Mouse (Mus musculus) hindbrain, embryonic 13.5 days (tissue): ENCODE measurements around the gene Thap4. TPM values are rescaled to one million over a fixed set of nuclear protein-coding genes. Genes with fewer than 3 reads are reported as not detected.
A peak's percentile ranks its signal among the peaks of the same experiment; 100 is the strongest.

Experiments
- ATAC-seq: fragments of 200-750 bp; cut with Nextera tagmentation; 2 replicates; pipeline ENCODE4 v1.8.0; 2017; ENCODE audit warnings: moderate TSS enrichment; ENCODE audit not compliant: low FRiP score
- H3K27ac ChIP-seq: fragments of 300-500 bp; sonication (generic); 2 replicates; pipeline ENCODE4 v1.5.1; 2015; ENCODE audit warnings: inconsistent platforms, mild to moderate bottlenecking, moderate library complexity
- H3K27me3 ChIP-seq: fragments of 300-500 bp; sonication (generic); 2 replicates; pipeline ENCODE4 v1.6.1; 2015; ENCODE audit warnings: mild to moderate bottlenecking, inconsistent platforms
- H3K36me3 ChIP-seq: fragments of 300-500 bp; sonication (generic); 2 replicates; pipeline ENCODE4 v1.6.1; 2015; ENCODE audit warnings: mild to moderate bottlenecking, inconsistent platforms
- H3K4me1 ChIP-seq: fragments of 300-500 bp; sonication (generic); replicated peaks from 2 replicates; pipeline ENCODE4 v1.6.1; 2015; ENCODE audit warnings: inconsistent platforms
- H3K4me2 ChIP-seq: fragments of 300-500 bp; sonication (generic); 2 replicates; pipeline ENCODE4 v1.6.1; 2015; ENCODE audit warnings: inconsistent platforms, mild to moderate bottlenecking, moderate library complexity
- H3K4me3 ChIP-seq: fragments of 300-500 bp; sonication (generic); 2 replicates; pipeline ENCODE4 v1.5.1; 2015; ENCODE audit warnings: mild to moderate bottlenecking, inconsistent platforms
- H3K9ac ChIP-seq: fragments of 300-500 bp; sonication (generic); 2 replicates; pipeline ENCODE4 v1.6.1; 2015; ENCODE audit warnings: mild to moderate bottlenecking, inconsistent platforms
- H3K9me3 ChIP-seq: fragments of 300-500 bp; sonication (generic); 2 replicates; pipeline ENCODE4 v1.6.1; 2016; ENCODE audit warnings: inconsistent platforms
- WGBS: fragments of 180-500 bp; shearing (Covaris S2); methylation state at CpG from one replicate; pipeline ENCODE4 v1.1.7; 2015; 5-methylcytosine and 5-hydroxymethylcytosine counted together
- polyA plus RNA-seq: library from polyadenylated mRNA; unstranded; fragments of >200 nt; fragmentation: Nextera tagmentation; extraction: Ambion mirVana; gene quantifications from 2 replicates; pipeline ENCODE4 v1.2.1, GENCODE M21; 2015

The Thap4 gene
- polyA plus RNA-seq, 1 experiment from 2014 or later = 41.3 TPM

DNA sequence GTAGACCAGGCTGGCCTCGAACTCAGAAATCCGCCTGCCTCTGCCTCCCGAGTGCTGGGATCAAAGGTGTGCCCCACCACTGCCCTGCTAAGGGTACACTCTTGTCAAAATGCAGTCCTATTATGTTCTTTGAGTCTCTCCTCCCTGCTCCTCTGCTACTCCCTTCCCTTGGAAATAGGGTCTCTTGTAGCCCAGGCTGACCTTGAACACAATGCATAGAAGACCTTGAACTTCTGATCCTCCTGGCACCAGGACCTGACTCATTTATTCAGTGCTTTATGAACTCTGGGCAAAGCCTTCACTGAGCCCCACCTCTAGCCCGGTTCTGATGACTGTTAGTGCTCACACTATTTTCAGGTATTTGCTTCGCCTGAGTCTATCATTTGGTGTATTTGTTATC, 17.0 kb downstream of the Thap4 start:
- H3K4me1 ChIP-seq = no peaks in the 10 kb centered on the region
- no peak overlapping the region for H3K9ac ChIP-seq

DNA sequence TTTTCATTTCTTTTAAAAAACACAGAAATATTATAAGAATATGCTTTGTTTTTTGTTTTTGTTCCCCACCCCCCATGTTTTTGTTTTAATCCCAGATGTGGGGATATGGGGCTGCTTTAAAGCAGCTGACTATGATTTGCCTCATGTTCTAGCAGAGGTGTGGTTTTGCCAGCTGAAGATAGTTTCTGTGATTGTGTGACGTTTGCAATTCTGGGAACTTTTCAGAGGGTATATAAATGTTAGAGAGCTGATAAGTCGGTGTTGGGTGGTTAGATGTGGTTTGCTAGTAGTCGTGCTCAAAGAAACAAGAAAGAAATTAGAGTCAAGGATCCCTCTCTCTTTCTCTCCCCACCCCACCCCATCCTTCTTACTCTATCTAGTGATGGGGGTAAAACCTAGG, 18.8 kb downstream of the Thap4 start:
- 89% methylated on average over 3 of the region's 3 CpGs for WGBS
- no peak overlapping the region for H3K9ac ChIP-seq
- ATAC-seq = no peak

More for the DNA sequence above, 17.0 kb downstream of the Thap4 start:
- ATAC-seq = no peak
- 97% methylated on average over 5 of the region's 5 CpGs for WGBS
- Histone ChIP-seq H3K36me3 (no peaks in the 10 kb centered on the region), H3K27ac (no peak overlapping the region), H3K9me3 (0 out of 2 replicates have a peak, but pooled peaks cover under 1% of the 10 kb centered on the region), H3K4me3 (no peak overlapping the region), H3K27me3 (no peaks in the 10 kb centered on the region), H3K4me2 (no peak overlapping the region)

DNA sequence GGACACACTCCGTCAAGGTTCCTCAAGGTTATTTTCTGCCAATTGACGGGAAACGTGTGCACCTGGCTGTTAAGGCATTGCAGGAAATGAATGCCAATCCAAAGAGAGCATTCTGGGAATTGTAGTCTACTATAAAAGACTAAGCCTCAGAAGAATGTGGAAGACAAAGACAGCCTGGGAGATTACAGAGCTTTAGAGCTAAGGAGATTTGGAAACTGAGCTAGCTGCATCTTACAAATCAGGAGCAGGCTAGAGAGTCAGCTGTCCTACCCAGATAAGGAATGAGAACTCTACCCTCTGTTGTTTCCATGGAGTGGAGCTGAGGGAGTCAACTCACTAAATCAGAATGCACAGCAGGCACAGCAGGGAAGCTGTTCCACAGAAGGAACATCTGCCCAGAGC, 22.8 kb downstream of the Thap4 start:
- Histone ChIP-seq H3K36me3 (no peaks in the 10 kb centered on the region), H3K4me1 (peaks cover 8% of the 10 kb centered on the region), H3K9ac (no peak overlapping the region), H3K27me3 (no peaks in the 10 kb centered on the region), H3K4me3 (no peak overlapping the region), H3K4me2 (0 out of 2 replicates have a peak overlapping the region, but pooled peaks have one; percentile 0), H3K9me3 (no peaks in the 10 kb centered on the region), H3K27ac (peak overlapping the region; percentile 14; the same call in 1 of the 2 replicates)
- 14% methylated on average over 3 of the region's 3 CpGs for WGBS
- ATAC-seq = peak; percentile 47; the same call in 1 of the 2 replicates

More for the DNA sequence above, 18.8 kb downstream of the Thap4 start:
- H3K4me2 ChIP-seq = no peak overlapping the region
- H3K4me1 ChIP-seq = peaks cover 8% of the 10 kb centered on the region
- no peaks in the 10 kb centered on the region for H3K27me3 ChIP-seq
- H3K4me3 ChIP-seq = no peak overlapping the region
- no peaks in the 10 kb centered on the region for H3K36me3 ChIP-seq
- no peaks in the 10 kb centered on the region for H3K9me3 ChIP-seq
- no peak overlapping the region for H3K27ac ChIP-seq

DNA sequence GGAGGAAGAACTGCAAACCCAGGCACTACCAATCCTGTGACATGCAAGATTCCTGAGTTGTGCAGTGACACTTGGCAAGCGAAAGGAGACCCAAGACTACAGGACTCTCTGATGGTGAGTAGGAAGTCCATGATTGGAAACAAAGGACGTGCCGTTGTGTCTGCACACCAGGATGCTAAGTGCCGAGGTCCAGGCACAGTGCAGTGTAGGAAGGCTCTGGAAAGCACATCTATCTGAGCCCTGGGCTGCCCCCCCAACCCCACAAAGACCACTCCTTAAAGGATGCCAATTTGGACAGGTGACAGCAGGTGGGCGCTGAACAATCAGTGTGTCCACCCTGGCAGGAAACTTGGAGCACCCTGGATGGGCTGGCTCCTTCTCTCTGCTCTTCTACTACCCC, 23.6 kb downstream of the Thap4 start:
- peaks cover 8% of the 10 kb centered on the region for H3K4me1 ChIP-seq
- no peak overlapping the region for H3K27ac ChIP-seq
- no peak overlapping the region for H3K9ac ChIP-seq
- H3K4me2 ChIP-seq = no peak overlapping the region
- ATAC-seq = 0 out of 2 replicates have a peak, but pooled peaks have one; percentile 38
- H3K36me3 ChIP-seq = no peaks in the 10 kb centered on the region
- H3K4me3 ChIP-seq = no peak overlapping the region
- no peaks in the 10 kb centered on the region for H3K27me3 ChIP-seq
- WGBS = 93% methylated on average over 5 of the region's 5 CpGs
- no peaks in the 10 kb centered on the region for H3K9me3 ChIP-seq

DNA sequence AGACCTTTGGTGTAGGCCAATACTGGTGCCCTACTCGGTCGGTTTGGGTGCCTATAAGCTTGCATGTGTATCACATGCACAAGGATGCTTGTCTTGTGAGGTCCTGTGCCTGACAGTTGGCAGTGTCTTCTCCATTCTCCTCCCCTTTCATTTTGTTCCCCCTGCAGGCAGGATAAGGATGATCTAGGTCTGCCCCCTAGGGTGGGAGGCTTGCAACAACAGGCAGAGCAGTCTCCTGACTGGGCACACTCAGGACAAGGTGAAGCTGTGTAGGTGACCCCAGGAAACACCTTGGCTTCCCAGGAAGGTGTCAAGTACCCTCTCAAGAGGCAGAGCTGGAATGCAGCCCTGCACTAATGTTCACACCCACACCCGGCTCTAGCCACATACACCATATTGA, 27.7 kb downstream of the Thap4 start:
- no peaks in the 10 kb centered on the region for H3K27me3 ChIP-seq
- H3K9me3 ChIP-seq = no peaks in the 10 kb centered on the region
- H3K9ac ChIP-seq = no peak overlapping the region
- no peak for ATAC-seq
- 74% methylated on average over 3 of the region's 3 CpGs for WGBS
- peaks cover 16% of the 10 kb centered on the region for H3K36me3 ChIP-seq
- H3K4me3 ChIP-seq = no peak overlapping the region
- H3K4me2 ChIP-seq = no peak overlapping the region
- peaks cover 3% of the 10 kb centered on the region for H3K4me1 ChIP-seq
- H3K27ac ChIP-seq = no peak overlapping the region

DNA sequence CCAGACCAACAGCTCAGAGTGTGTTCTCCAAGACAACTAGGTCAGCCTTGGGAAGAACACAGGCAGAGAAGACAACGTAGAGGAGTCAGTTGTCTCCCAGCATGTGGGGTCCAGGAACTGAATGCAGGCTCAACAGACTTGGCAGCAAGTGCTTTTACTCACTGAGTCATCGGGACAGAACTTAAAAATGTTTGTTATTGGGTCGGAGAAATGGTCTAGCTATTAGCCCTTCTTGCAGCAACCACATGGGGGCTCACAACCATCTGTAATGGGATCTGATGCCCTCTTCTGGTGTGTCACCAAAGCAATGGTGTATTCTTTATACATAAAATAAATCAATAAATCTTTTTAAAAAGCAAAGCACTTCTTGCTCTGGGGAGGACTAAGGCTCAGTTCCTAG, 28.5 kb downstream of the Thap4 start:
- H3K36me3 ChIP-seq = peaks cover 16% of the 10 kb centered on the region
- H3K4me3 ChIP-seq = no peak overlapping the region
- H3K9me3 ChIP-seq = no peaks in the 10 kb centered on the region
- H3K4me2 ChIP-seq = no peak overlapping the region
- H3K27me3 ChIP-seq = no peaks in the 10 kb centered on the region
- no peak for ATAC-seq
- no peak overlapping the region for H3K9ac ChIP-seq
- H3K27ac ChIP-seq = no peak overlapping the region
- 82% methylated on average over 3 of the region's 3 CpGs for WGBS
- no peaks in the 10 kb centered on the region for H3K4me1 ChIP-seq

DNA sequence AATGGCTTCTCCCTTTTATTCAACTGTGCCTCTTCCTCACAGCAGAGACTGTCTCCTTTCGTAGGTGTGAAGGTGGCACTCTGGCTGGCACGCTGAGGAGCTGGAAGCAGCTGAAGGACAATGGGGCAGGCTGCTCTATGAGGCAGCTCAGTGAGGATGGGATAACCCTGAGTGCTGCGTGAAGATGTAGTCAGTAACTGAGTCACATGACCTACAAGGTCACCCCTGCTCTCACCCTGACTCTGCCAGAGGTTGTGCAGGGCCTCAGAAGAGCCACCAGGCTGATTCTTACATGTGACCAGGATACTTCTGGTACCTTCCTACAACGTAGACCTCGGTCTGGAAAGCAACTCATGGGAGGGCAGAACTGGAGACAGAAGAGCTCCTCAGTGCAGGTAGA, 29.0 kb downstream of the Thap4 start:
- H3K4me3 ChIP-seq = no peak overlapping the region
- H3K36me3 ChIP-seq = peaks cover 16% of the 10 kb centered on the region
- H3K4me2 ChIP-seq = no peak overlapping the region
- no peaks in the 10 kb centered on the region for H3K27me3 ChIP-seq
- 92% methylated on average over 5 of the region's 5 CpGs for WGBS
- no peak overlapping the region for H3K9ac ChIP-seq
- H3K4me1 ChIP-seq = no peaks in the 10 kb centered on the region
- no peaks in the 10 kb centered on the region for H3K9me3 ChIP-seq
- H3K27ac ChIP-seq = no peak overlapping the region
- ATAC-seq = no peak

DNA sequence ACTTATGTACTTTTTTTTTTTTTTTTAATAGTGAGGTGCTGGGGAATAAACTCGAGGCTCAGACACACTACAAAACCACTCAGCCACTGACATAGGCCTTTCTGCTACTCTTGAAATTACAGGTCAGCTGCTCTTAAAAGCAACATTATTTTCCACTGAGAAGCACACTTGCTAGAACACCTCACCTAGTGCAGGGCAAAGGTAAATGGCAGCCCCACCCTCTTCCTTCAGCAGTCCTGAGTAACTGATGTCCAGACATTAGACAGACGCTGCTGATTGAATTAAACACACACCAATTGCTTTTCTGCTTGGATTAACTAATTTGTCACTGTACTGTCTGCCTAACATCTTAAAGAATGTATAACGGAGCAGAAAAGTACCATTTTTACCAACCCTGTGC, 30.0 kb downstream of the Thap4 start:
- Histone ChIP-seq H3K27ac (no peak overlapping the region), H3K9me3 (no peaks in the 10 kb centered on the region), H3K4me3 (no peak overlapping the region), H3K27me3 (no peaks in the 10 kb centered on the region), H3K36me3 (peaks cover 16% of the 10 kb centered on the region), H3K9ac (no peak overlapping the region), H3K4me2 (no peak overlapping the region), H3K4me1 (no peaks in the 10 kb centered on the region)
- 87% methylated on average over 3 of the region's 3 CpGs for WGBS
- ATAC-seq = no peak

DNA sequence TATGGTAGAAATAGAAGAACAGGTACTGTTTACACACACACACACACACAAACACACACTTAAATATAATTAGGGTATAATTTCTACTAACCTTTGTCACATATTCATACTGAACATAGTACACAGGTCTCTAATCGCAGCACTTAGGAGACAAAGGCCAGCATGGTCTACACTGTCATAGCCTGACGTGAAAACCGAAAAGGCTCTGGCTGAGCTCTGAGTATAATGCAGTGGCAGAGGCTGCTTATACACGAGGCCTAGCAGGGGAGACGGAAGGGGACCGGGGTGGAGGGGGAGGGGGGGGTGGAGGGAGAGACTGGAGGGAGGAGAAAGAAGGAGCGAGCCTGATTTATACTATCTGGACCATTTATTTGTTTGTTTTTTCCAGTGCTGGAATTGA, 33.1 kb downstream of the Thap4 start:
- Histone ChIP-seq H3K9ac (no peak overlapping the region), H3K9me3 (no peaks in the 10 kb centered on the region), H3K27ac (peak overlapping the region; percentile 18; the same call in 1 of the 2 replicates), H3K27me3 (no peaks in the 10 kb centered on the region), H3K4me2 (no peak overlapping the region), H3K4me3 (no peak overlapping the region), H3K36me3 (peaks cover 19% of the 10 kb centered on the region), H3K4me1 (no peaks in the 10 kb centered on the region)
- WGBS = 66% methylated on average over 7 of the region's 7 CpGs
- ATAC-seq = no peak

DNA sequence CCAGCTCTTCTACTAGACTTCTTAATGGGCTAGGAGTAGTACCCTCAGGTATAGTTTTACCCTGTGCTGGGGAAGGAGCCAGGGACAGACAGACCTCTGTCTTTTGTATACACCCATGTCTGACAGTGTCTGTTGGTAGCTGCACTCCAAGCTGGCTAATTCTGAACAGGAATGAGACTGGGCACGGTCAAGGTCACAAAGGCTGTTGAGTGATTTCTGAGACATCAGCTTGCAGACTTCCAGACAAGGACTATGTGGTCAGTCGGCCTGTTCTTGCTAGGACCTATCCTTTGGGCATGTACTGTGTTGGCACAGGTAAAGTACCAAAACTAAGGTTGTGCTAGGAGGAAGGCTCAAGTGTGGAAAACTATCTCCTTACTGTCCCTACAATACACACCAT, 38.5 kb downstream of the Thap4 start:
- no peak overlapping the region for H3K27ac ChIP-seq
- WGBS = 92% methylated on average over 2 of the region's 2 CpGs
- no peak overlapping the region for H3K9ac ChIP-seq

DNA sequence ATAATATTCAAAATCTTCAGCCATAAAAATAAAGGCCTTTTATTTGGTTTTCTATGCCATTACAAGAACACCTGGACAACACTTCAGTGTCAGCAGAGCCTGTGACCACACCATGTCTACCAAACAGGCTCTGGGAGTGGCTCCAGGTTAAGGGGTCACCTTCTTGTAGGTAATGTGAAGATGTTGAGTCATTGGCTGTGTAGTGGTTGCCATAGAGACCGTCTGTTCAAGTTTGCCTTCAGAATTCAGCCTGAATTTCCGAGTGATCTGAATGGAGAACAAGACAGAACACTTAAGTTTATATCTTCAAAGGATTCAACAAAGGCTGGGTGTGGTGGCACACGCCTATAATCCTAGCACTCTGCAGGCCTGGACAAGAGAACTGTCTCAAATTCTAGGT, 49.3 kb downstream of the Thap4 start:
- H3K27ac ChIP-seq = no peak overlapping the region
- no peak overlapping the region for H3K4me2 ChIP-seq
- no peaks in the 10 kb centered on the region for H3K27me3 ChIP-seq
- H3K4me1 ChIP-seq = no peaks in the 10 kb centered on the region
- ATAC-seq = no peak
- 71% methylated on average over 3 of the region's 3 CpGs for WGBS
- peaks cover 30% of the 10 kb centered on the region for H3K36me3 ChIP-seq
- no peaks in the 10 kb centered on the region for H3K9me3 ChIP-seq
- no peak overlapping the region for H3K9ac ChIP-seq
- H3K4me3 ChIP-seq = no peak overlapping the region

More for the DNA sequence above, 38.5 kb downstream of the Thap4 start:
- Histone ChIP-seq H3K4me1 (no peaks in the 10 kb centered on the region), H3K9me3 (no peaks in the 10 kb centered on the region), H3K36me3 (peaks cover 45% of the 10 kb centered on the region), H3K4me2 (no peak overlapping the region), H3K4me3 (no peak overlapping the region), H3K27me3 (no peaks in the 10 kb centered on the region)
- no peak for ATAC-seq

DNA sequence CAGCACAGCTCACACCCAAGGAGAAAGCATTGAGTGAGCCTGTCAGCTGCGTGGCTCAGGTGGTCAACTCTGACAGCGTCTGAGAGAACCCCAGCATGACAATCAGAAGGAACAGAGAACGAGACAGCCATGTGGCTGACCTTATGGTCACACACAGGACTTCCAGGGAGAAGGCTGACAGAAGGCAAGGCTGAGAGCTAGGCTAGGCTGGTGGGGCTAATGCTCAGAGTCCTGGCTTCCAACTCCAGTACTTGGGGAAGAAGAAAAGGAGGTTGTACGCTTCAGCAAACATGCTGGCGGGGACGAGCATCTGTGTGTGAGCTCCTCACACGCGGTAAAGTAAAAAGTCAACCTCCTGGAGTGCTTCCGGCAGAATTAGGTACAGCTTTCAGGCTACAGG, 50.3 kb downstream of the Thap4 start:
- no peak for ATAC-seq
- Histone ChIP-seq H3K4me1 (no peaks in the 10 kb centered on the region), H3K9ac (no peak overlapping the region), H3K4me2 (no peak overlapping the region), H3K4me3 (no peak overlapping the region), H3K27ac (no peak overlapping the region), H3K27me3 (no peaks in the 10 kb centered on the region), H3K9me3 (no peaks in the 10 kb centered on the region), H3K36me3 (peaks cover 30% of the 10 kb centered on the region)
- WGBS = 88% methylated on average over 9 of the region's 9 CpGs

DNA sequence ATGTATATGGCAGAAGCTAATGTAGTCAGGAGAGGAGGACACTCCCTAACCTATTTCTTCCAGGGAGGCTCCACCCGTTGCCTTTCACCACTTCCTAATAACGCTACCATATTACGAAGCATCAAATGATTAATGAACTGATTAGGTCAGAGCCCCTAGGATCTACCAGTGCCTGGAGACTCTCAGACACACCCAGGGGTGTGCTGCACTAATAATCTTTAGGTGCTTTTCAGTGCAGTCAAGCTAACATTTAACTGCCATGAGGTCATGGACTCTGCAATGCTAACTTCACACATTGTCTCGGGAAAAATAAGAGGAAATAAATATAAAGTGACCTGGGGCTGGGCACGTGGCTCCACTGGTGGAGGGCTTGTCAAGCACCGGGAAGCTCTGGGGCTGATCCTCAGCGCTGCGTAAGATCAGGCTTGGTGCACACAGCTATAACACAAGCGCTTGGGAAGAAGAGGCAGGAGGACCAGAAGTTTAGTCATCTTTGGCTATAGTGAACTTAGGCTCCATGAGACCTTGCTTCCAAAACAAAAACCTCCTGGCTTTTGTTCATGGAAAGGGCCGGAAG, 51.1 kb downstream of the Thap4 start:
- no peak overlapping the region for H3K27ac ChIP-seq
- no peak overlapping the region for H3K4me2 ChIP-seq
- WGBS = 94% methylated on average over 10 of the region's 10 CpGs
- no peak overlapping the region for H3K9ac ChIP-seq
- peaks cover 29% of the 10 kb centered on the region for H3K36me3 ChIP-seq
- H3K4me1 ChIP-seq = no peaks in the 10 kb centered on the region
- H3K4me3 ChIP-seq = no peak overlapping the region
- no peaks in the 10 kb centered on the region for H3K9me3 ChIP-seq
- ATAC-seq = no peak
- no peaks in the 10 kb centered on the region for H3K27me3 ChIP-seq
